Mouse (Mus musculus) layer of hippocampus, adult 9-11 months (tissue): Measurements from ENCODE around the gene Gm1553.

Source experiments
- DNase-seq: peaks from one replicate; pipeline ENCODE4 v3.0.0; 2022

Gene Gm1553

DNA sequence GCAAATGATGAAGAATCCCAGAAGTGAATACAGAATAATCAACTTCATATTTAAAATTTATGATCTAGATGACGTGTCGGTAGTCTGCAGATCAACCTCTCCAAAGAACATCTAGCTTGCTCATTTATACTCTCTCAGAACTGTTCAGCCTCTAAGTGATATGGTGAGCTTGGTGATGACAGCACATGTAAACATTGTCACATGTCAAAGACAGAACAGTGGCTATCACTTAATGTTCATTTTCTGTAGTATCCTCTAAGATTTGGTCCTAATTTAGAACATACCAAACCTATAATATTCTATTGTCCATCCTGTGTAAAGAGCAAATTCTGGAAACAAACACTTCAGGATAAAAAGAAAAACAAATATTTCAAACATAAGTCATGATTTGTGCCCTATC, at the start of gene Gm1553:
Gene Gm1553, minus strand, starts transcription at position 101 of the 400 bp plus-strand sequence.
- DNase-seq, result no peak
